Mouse (Mus musculus): ENCODE data around the gene Npcd. TPM values are rescaled to one million over a fixed set of nuclear protein-coding genes. Genes with fewer than 3 reads are reported as not detected.

Npcd gene
- polyA plus RNA-seq, 1 experiment, result 0.68 TPM

- Histone ChIP-seq H3K4me1 (ENCODE audit: control insufficient read depth, insufficient read depth, insufficient read length) (no peaks in the 10 kb centered on the region), H3K36me3 (ENCODE audit: control insufficient read depth, insufficient read depth, low read length) (no peaks in the 10 kb centered on the region), H3K27me3 (ENCODE audit: control insufficient read depth, insufficient read depth, low read length) (no peaks in the 10 kb centered on the region), H3K4me3 (ENCODE audit: extremely low read depth, insufficient read depth, insufficient read length) (no peak overlapping the region), H3K27ac (ENCODE audit: insufficient read depth, low read length) (no peak overlapping the region)
- 92% methylated on average over 18 of the region's 18 CpGs for WGBS
- DNase-seq (ENCODE audit: low read depth in 1 of 2, low spot score in 2 of 2), result no peak
- TF ChIP-seq POLR2A (IDR thresholded peaks at IDR 0.05; ENCODE audit: low read depth, low read length) (no peak), CTCF (IDR thresholded peaks at IDR 0.05; ENCODE audit: extremely low read depth, insufficient read depth, insufficient read length, insufficient replicate concordance) (no peak)
Observed at GRCm38 (mm10) chr15:79875261-79875995, 41.4 kb upstream of the Npcd start.

- TF ChIP-seq CTCF (IDR thresholded peaks at IDR 0.05; ENCODE audit: extremely low read depth, insufficient read depth, insufficient read length, insufficient replicate concordance) (no peak), POLR2A (IDR thresholded peaks at IDR 0.05; ENCODE audit: low read depth, low read length) (no peak)
- H3K36me3 ChIP-seq (ENCODE audit: control insufficient read depth, insufficient read depth, low read length), result no peaks in the 10 kb centered on the region
- no peak for DNase-seq (ENCODE audit: low read depth in 1 of 2, low spot score in 2 of 2)
- H3K4me1 ChIP-seq (ENCODE audit: control insufficient read depth, insufficient read depth, insufficient read length), result no peaks in the 10 kb centered on the region
- H3K27me3 ChIP-seq (ENCODE audit: control insufficient read depth, insufficient read depth, low read length), result no peaks in the 10 kb centered on the region
- H3K4me3 ChIP-seq (ENCODE audit: extremely low read depth, insufficient read depth, insufficient read length), result no peak overlapping the region
- 34% methylated on average over 2 of the region's 2 CpGs for WGBS
- H3K27ac ChIP-seq (ENCODE audit: insufficient read depth, low read length), result no peak overlapping the region
Observed at GRCm38 (mm10) chr15:79873995-79874394, 40.0 kb upstream of the Npcd start.

GRCm38 (mm10) chr15:79873545-79873944 lies 39.5 kb upstream of the Npcd start:
- Histone ChIP-seq H3K36me3 (ENCODE audit: control insufficient read depth, insufficient read depth, low read length) (no peaks in the 10 kb centered on the region), H3K27ac (ENCODE audit: insufficient read depth, low read length) (no peak overlapping the region), H3K27me3 (ENCODE audit: control insufficient read depth, insufficient read depth, low read length) (no peaks in the 10 kb centered on the region), H3K4me3 (ENCODE audit: extremely low read depth, insufficient read depth, insufficient read length) (no peak overlapping the region), H3K4me1 (ENCODE audit: control insufficient read depth, insufficient read depth, insufficient read length) (no peaks in the 10 kb centered on the region)
- 94% methylated on average over 8 of the region's 8 CpGs for WGBS
- no peak for DNase-seq (ENCODE audit: low read depth in 1 of 2, low spot score in 2 of 2)
- TF ChIP-seq POLR2A (IDR thresholded peaks at IDR 0.05; ENCODE audit: low read depth, low read length), result no peak
- no peak for TF ChIP-seq CTCF (IDR thresholded peaks at IDR 0.05; ENCODE audit: extremely low read depth, insufficient read depth, insufficient read length, insufficient replicate concordance)

GRCm38 (mm10) chr15:79867260-79868002 lies 33.4 kb upstream of the Npcd start:
- Histone ChIP-seq H3K4me3 (ENCODE audit: extremely low read depth, insufficient read depth, insufficient read length) (no peak overlapping the region), H3K36me3 (ENCODE audit: control insufficient read depth, insufficient read depth, low read length) (no peaks in the 10 kb centered on the region), H3K27ac (ENCODE audit: insufficient read depth, low read length) (no peak overlapping the region), H3K27me3 (ENCODE audit: control insufficient read depth, insufficient read depth, low read length) (no peaks in the 10 kb centered on the region), H3K4me1 (ENCODE audit: control insufficient read depth, insufficient read depth, insufficient read length) (no peaks in the 10 kb centered on the region)
- no peak for DNase-seq (ENCODE audit: low read depth in 1 of 2, low spot score in 2 of 2)
- WGBS, result 82% methylated on average over 3 of the region's 3 CpGs
- TF ChIP-seq CTCF (IDR thresholded peaks at IDR 0.05; ENCODE audit: extremely low read depth, insufficient read depth, insufficient read length, insufficient replicate concordance) (no peak), POLR2A (IDR thresholded peaks at IDR 0.05; ENCODE audit: low read depth, low read length) (no peak)

- no peaks in the 10 kb centered on the region for H3K36me3 ChIP-seq (ENCODE audit: control insufficient read depth, insufficient read depth, low read length)
- H3K4me1 ChIP-seq (ENCODE audit: control insufficient read depth, insufficient read depth, insufficient read length), result no peaks in the 10 kb centered on the region
- WGBS, result 88% methylated on average over 9 of the region's 9 CpGs
- H3K27me3 ChIP-seq (ENCODE audit: control insufficient read depth, insufficient read depth, low read length), result no peaks in the 10 kb centered on the region
- no peak overlapping the region for H3K4me3 ChIP-seq (ENCODE audit: extremely low read depth, insufficient read depth, insufficient read length)
- no peak for DNase-seq (ENCODE audit: low read depth in 1 of 2, low spot score in 2 of 2)
- TF ChIP-seq POLR2A (IDR thresholded peaks at IDR 0.05; ENCODE audit: low read depth, low read length) (no peak), CTCF (IDR thresholded peaks at IDR 0.05; ENCODE audit: extremely low read depth, insufficient read depth, insufficient read length, insufficient replicate concordance) (no peak)
- no peak overlapping the region for H3K27ac ChIP-seq (ENCODE audit: insufficient read depth, low read length)
Observed at GRCm38 (mm10) chr15:79859821-79860220, 25.8 kb upstream of the Npcd start.

- Histone ChIP-seq H3K4me3 (ENCODE audit: extremely low read depth, insufficient read depth, insufficient read length) (no peak overlapping the region), H3K27me3 (ENCODE audit: control insufficient read depth, insufficient read depth, low read length) (no peaks in the 10 kb centered on the region), H3K4me1 (ENCODE audit: control insufficient read depth, insufficient read depth, insufficient read length) (no peaks in the 10 kb centered on the region), H3K36me3 (ENCODE audit: control insufficient read depth, insufficient read depth, low read length) (no peaks in the 10 kb centered on the region), H3K27ac (ENCODE audit: insufficient read depth, low read length) (no peak overlapping the region)
- DNase-seq (ENCODE audit: low read depth in 1 of 2, low spot score in 2 of 2), result no peak
- TF ChIP-seq POLR2A (IDR thresholded peaks at IDR 0.05; ENCODE audit: low read depth, low read length) (no peak), CTCF (IDR thresholded peaks at IDR 0.05; ENCODE audit: extremely low read depth, insufficient read depth, insufficient read length, insufficient replicate concordance) (no peak)
- 89% methylated on average over 5 of the region's 5 CpGs for WGBS
Observed at GRCm38 (mm10) chr15:79858979-79859378, 24.9 kb upstream of the Npcd start.

- H3K27ac ChIP-seq (ENCODE audit: insufficient read depth, low read length), result no peak overlapping the region
- no peaks in the 10 kb centered on the region for H3K27me3 ChIP-seq (ENCODE audit: control insufficient read depth, insufficient read depth, low read length)
- no peaks in the 10 kb centered on the region for H3K4me1 ChIP-seq (ENCODE audit: control insufficient read depth, insufficient read depth, insufficient read length)
- WGBS, result 78% methylated on average over 2 of the region's 2 CpGs
- no peak overlapping the region for H3K4me3 ChIP-seq (ENCODE audit: extremely low read depth, insufficient read depth, insufficient read length)
- no peaks in the 10 kb centered on the region for H3K36me3 ChIP-seq (ENCODE audit: control insufficient read depth, insufficient read depth, low read length)
- no peak for TF ChIP-seq CTCF (IDR thresholded peaks at IDR 0.05; ENCODE audit: extremely low read depth, insufficient read depth, insufficient read length, insufficient replicate concordance)
- TF ChIP-seq POLR2A (IDR thresholded peaks at IDR 0.05; ENCODE audit: low read depth, low read length), result no peak
- no peak for DNase-seq (ENCODE audit: low read depth in 1 of 2, low spot score in 2 of 2)
Observed at GRCm38 (mm10) chr15:79850143-79850542, 16.1 kb upstream of the Npcd start.

Measured in spleen, adult 2 months (tissue).